ENCODE assay signal across 8 mouse cellular contexts in genomic region chr1:61233476-61234297, GRCm38 (mm10).
DNase-seq lines count a peak whose midpoint lies in the region; ATAC-seq and TF ChIP-seq lines count a peak whose summit lies in the region.

No protein-coding gene starts in this region.

- no peak overlapping the region for H3K4me2 ChIP-seq in liver, postnatal 0 days (ENCODE audit: low read depth, low read length)
- H3K4me2 ChIP-seq in forebrain, embryonic 15.5 days (replicated peaks): no peak overlapping the region
- peak overlapping the region; percentile 44 for H3K4me2 ChIP-seq in neural tube, embryonic 15.5 days

- TF ChIP-seq CTCF in liver, postnatal 0 days (IDR thresholded peaks at IDR 0.05; ENCODE audit: low read depth): no peak
- TF ChIP-seq CTCF in left cerebral cortex, adult 2 months (IDR thresholded peaks at IDR 0.05): no peak

- H3K9me3 ChIP-seq in liver, postnatal 0 days (ENCODE audit: low read length): no peaks in the 10 kb centered on the region
- no peaks in the 10 kb centered on the region for H3K9me3 ChIP-seq in forebrain, embryonic 15.5 days
- no peaks in the 10 kb centered on the region for H3K9me3 ChIP-seq in neural tube, embryonic 15.5 days (replicated peaks)

- H3K27me3 ChIP-seq in liver, postnatal 0 days (ENCODE audit: insufficient read depth, low read length): no peaks in the 10 kb centered on the region
- H3K27me3 ChIP-seq in forebrain, embryonic 15.5 days: no peaks in the 10 kb centered on the region
- no peaks in the 10 kb centered on the region for H3K27me3 ChIP-seq in neural tube, embryonic 15.5 days (replicated peaks)

- no peak overlapping the region for H3K4me3 ChIP-seq in liver, postnatal 0 days (ENCODE audit: low read depth, low read length)
- H3K4me3 ChIP-seq in forebrain, embryonic 15.5 days: no peak overlapping the region
- no peak overlapping the region for H3K4me3 ChIP-seq in neural tube, embryonic 15.5 days (replicated peaks)
- H3K4me3 ChIP-seq in left cerebral cortex, adult 2 months: no peak overlapping the region

- no peaks in the 10 kb centered on the region for H3K36me3 ChIP-seq in liver, postnatal 0 days (replicated peaks; ENCODE audit: insufficient read depth, low read length)
- no peaks in the 10 kb centered on the region for H3K36me3 ChIP-seq in forebrain, embryonic 15.5 days
- H3K36me3 ChIP-seq in neural tube, embryonic 15.5 days: no peaks in the 10 kb centered on the region

- intact Hi-C loops in left cerebral cortex, adult 2 months (cut with DNase I): no loop called here

- ATAC-seq in liver, postnatal 0 days: no peak
- ATAC-seq in forebrain, embryonic 15.5 days (replicated peaks): peak; percentile 63
- ATAC-seq in neural tube, embryonic 15.5 days (ENCODE audit: low FRiP score): peak; percentile 45; the same call in 1 of the 2 replicates

- WGBS in liver, postnatal 0 days (ENCODE audit: insufficient replicate concordance): 33% methylated on average over 10 of the region's 10 CpGs
- 33% methylated on average over 10 of the region's 10 CpGs for WGBS in forebrain, embryonic 15.5 days
- 14% methylated on average over 10 of the region's 10 CpGs for WGBS in neural tube, embryonic 15.5 days

- H3K27ac ChIP-seq in liver, postnatal 0 days (ENCODE audit: low read depth): no peak overlapping the region
- H3K27ac ChIP-seq in forebrain, embryonic 15.5 days (replicated peaks): no peak overlapping the region
- peak overlapping the region; percentile 51; the same call in 1 of the 2 replicates for H3K27ac ChIP-seq in neural tube, embryonic 15.5 days (replicated peaks)
- no peak overlapping the region for H3K27ac ChIP-seq in left cerebral cortex, adult 2 months

- no peak for TF ChIP-seq EP300 in liver, postnatal 0 days (IDR thresholded peaks at IDR 0.05; ENCODE audit: low read depth)

- H3K4me1 ChIP-seq in liver, postnatal 0 days (ENCODE audit: insufficient read depth): no peaks in the 10 kb centered on the region
- H3K4me1 ChIP-seq in forebrain, embryonic 15.5 days: peaks cover 10% of the 10 kb centered on the region
- peaks cover 11% of the 10 kb centered on the region for H3K4me1 ChIP-seq in neural tube, embryonic 15.5 days

- no peak overlapping the region for H3K9ac ChIP-seq in liver, postnatal 0 days (replicated peaks)
- H3K9ac ChIP-seq in forebrain, embryonic 15.5 days (replicated peaks): no peak overlapping the region
- no peak overlapping the region for H3K9ac ChIP-seq in neural tube, embryonic 15.5 days (replicated peaks)

- peak; percentile 7 for DNase-seq in liver
- DNase-seq in liver, postnatal 0 days: no peak
- peak; percentile 58 for DNase-seq in kidney, postnatal 10 days
- DNase-seq in left cerebral cortex, adult 2 months (ENCODE audit: extremely low spot score in 1 of 2, low spot score in 2 of 2): no peak
- no peak for DNase-seq in layer of hippocampus, postnatal 36 days
- no peak for DNase-seq in gastrocnemius, adult 8-10 months (ENCODE audit: low spot score in 2 of 2)

Comparison
In these comparisons a context has a peak if more than half of its experiments do, and no peak if none do; other contexts are left out.
1. DNase-seq: peak in liver (single experiment) and kidney, postnatal 10 days (single experiment); none in liver, postnatal 0 days (single experiment), left cerebral cortex, adult 2 months (0 of 2), layer of hippocampus, postnatal 36 days (0 of 2) and gastrocnemius, adult 8-10 months (0 of 2).